In genomic region chr5:114275991-114276390, GRCm38 (mm10) we compare ENCODE assay signal across 19 mouse cellular contexts. TPM values are rescaled to one million over a fixed set of nuclear protein-coding genes. Genes with fewer than 3 reads are reported as not detected.
"Had no signal": no experiment of that assay in that cellular context is flagged by ENCODE, and none has a peak within 500 bp of the region (broad histone marks: within the 10 kb centered on the region; RNA-seq: fewer than 3 reads in every experiment).

No protein-coding gene starts in this region.

- H3K4me3 ChIP-seq: midbrain, embryonic 12.5 days; myocyte; neural tube, embryonic 13.5 days; neural tube, embryonic 15.5 days; stomach, embryonic 15.5 days had no signal

- DNase-seq: lung, adult 18-20 months; lung, embryonic 14.5 days; lung, postnatal 10 days; lung, postnatal 4 days; retina, postnatal 1 day; right cerebral cortex, adult 18-20 months; right cerebral cortex, postnatal 14 days; thymus, adult 2 months; thymus, postnatal 25 days; thymus, postnatal 4 days had no signal

- H3K4me2 ChIP-seq: lung, embryonic 14.5 days; neural tube, embryonic 13.5 days; neural tube, embryonic 15.5 days; stomach, embryonic 15.5 days had no signal

- H3K27ac ChIP-seq: liver, embryonic 14.5 days; midbrain, embryonic 12.5 days; neural tube, embryonic 13.5 days; neural tube, embryonic 15.5 days; stomach, embryonic 15.5 days; stomach, postnatal 0 days had no signal

- H3K9ac ChIP-seq: liver, embryonic 14.5 days; lung, embryonic 14.5 days; midbrain, embryonic 12.5 days; neural tube, embryonic 13.5 days; neural tube, embryonic 15.5 days; stomach, embryonic 15.5 days had no signal

- H3K36me3 ChIP-seq: midbrain, embryonic 12.5 days; neural tube, embryonic 13.5 days; neural tube, embryonic 15.5 days; stomach, embryonic 15.5 days had no signal

- H3K9me3 ChIP-seq: midbrain, embryonic 12.5 days; neural tube, embryonic 13.5 days; neural tube, embryonic 15.5 days; stomach, embryonic 15.5 days had no signal

RNA-seq across cellular contexts. Expression of gene Foxn4, which starts 2.4 kb away (rescaled TPM):
- polyA plus RNA-seq: liver, embryonic 14.5 days; liver, embryonic 16.5 days; neural tube, embryonic 15.5 days; spleen, adult 2 months; stomach, embryonic 15.5 days; stomach, postnatal 0 days had no signal
